Mouse (Mus musculus): ENCODE measurements around the gene Dnajc9. TPM values are rescaled to one million over a fixed set of nuclear protein-coding genes. Genes with fewer than 3 reads are reported as not detected.

Gene Dnajc9
- polyA plus RNA-seq, 2 experiments: 76.3 to 94.5 TPM

GRCm38 (mm10) chr14:20397220-20397619, 8.5 kb upstream of the Dnajc9 start:
- Histone ChIP-seq H3K4me3 (ENCODE audit: insufficient read depth in 1 of 2, low read depth in 2 of 2, low read length in 2 of 2) (no peak overlapping the region), H3K9me3 (ENCODE audit: control insufficient read depth, low read length) (no peaks in the 10 kb centered on the region), H3K36me3 (replicated peaks; ENCODE audit: control insufficient read depth, insufficient read depth, low read depth) (no peaks in the 10 kb centered on the region), H3K4me2 (ENCODE audit: low read depth) (no peak overlapping the region), H3K9ac (replicated peaks) (no peak overlapping the region), H3K27me3 (ENCODE audit: control insufficient read depth, insufficient read depth, low read length) (no peaks in the 10 kb centered on the region), H3K27ac (no peak overlapping the region), H3K4me1 (replicated peaks; ENCODE audit: control insufficient read depth in 2 of 2, insufficient read depth in 2 of 2, low read length in 1 of 2) (peaks cover 6 to 7% of the 10 kb centered on the region in 2 experiments; a peak in 3 of 4 replicates)
- TF ChIP-seq CTCF (IDR thresholded peaks at IDR 0.05; ENCODE audit: low read depth) (no peak), EP300 (IDR thresholded peaks at IDR 0.05; ENCODE audit: low read depth) (no peak)
- no peak for DNase-seq (ENCODE audit: low read depth in 3 of 3, low spot score in 3 of 3)
- ATAC-seq (ENCODE audit: insufficient read depth): no peak
- WGBS (ENCODE audit: insufficient replicate concordance): 73% methylated on average over 9 of the region's 9 CpGs

- Histone ChIP-seq H3K27ac (peak within 1 kb of the TSS; percentile 41), H3K27me3 (ENCODE audit: control insufficient read depth, insufficient read depth, low read length) (no peaks in the 10 kb centered on the region), H3K36me3 (replicated peaks; ENCODE audit: control insufficient read depth, insufficient read depth, low read depth) (peaks cover 9% of the 10 kb centered on the region), H3K9me3 (ENCODE audit: control insufficient read depth, low read length) (no peaks in the 10 kb centered on the region), H3K4me1 (replicated peaks; ENCODE audit: control insufficient read depth in 2 of 2, insufficient read depth in 2 of 2, low read length in 1 of 2) (peaks cover 8 to 12% of the 10 kb centered on the region in 2 experiments), H3K4me3 (ENCODE audit: insufficient read depth in 1 of 2, low read depth in 2 of 2, low read length in 2 of 2) (peak within 1 kb of the TSS; percentile 84 to 88), H3K4me2 (ENCODE audit: low read depth) (peak within 1 kb of the TSS; percentile 83), H3K9ac (replicated peaks) (peak within 1 kb of the TSS; percentile 92)
- ATAC-seq (ENCODE audit: insufficient read depth) (peak; percentile 88), DNase-seq (ENCODE audit: low read depth in 3 of 3, low spot score in 3 of 3) (peak; percentile 95 to 96 (median 95))
- under 1% methylated on average over 68 of the region's 68 CpGs for WGBS (ENCODE audit: insufficient replicate concordance)
- TF ChIP-seq EP300 (IDR thresholded peaks at IDR 0.05; ENCODE audit: low read depth): peak; percentile 47; the same call in 1 of the 2 replicates
- peak; percentile 90 for TF ChIP-seq CTCF (IDR thresholded peaks at IDR 0.05; ENCODE audit: low read depth)
Observed at GRCm38 (mm10) chr14:20393205-20393913, 4.6 kb upstream of the Dnajc9 start, which contains the start of gene Mrps16. Gene Mrps16, minus strand, starts transcription at chr14:20393634.

- Histone ChIP-seq H3K27ac (no peak overlapping the region), H3K9me3 (ENCODE audit: control insufficient read depth, low read length) (no peaks in the 10 kb centered on the region), H3K4me2 (ENCODE audit: low read depth) (peak overlapping the region; percentile 83), H3K9ac (replicated peaks) (no peak overlapping the region), H3K36me3 (replicated peaks; ENCODE audit: control insufficient read depth, insufficient read depth, low read depth) (peaks cover 12% of the 10 kb centered on the region), H3K27me3 (ENCODE audit: control insufficient read depth, insufficient read depth, low read length) (no peaks in the 10 kb centered on the region), H3K4me1 (replicated peaks; ENCODE audit: control insufficient read depth in 2 of 2, insufficient read depth in 2 of 2, low read length in 1 of 2) (peaks cover 13 to 18% of the 10 kb centered on the region in 2 experiments), H3K4me3 (ENCODE audit: insufficient read depth in 1 of 2, low read depth in 2 of 2, low read length in 2 of 2) (peak overlapping the region in 1 of 2 experiments; percentile 84; a peak in 2 of 4 replicates)
- no peak for TF ChIP-seq CTCF (IDR thresholded peaks at IDR 0.05; ENCODE audit: low read depth)
- no peak for ATAC-seq (ENCODE audit: insufficient read depth)
- DNase-seq (ENCODE audit: low read depth in 3 of 3, low spot score in 3 of 3): peak in 1 of 3 experiments; percentile 24
- 30% methylated on average over 4 of the region's 4 CpGs for WGBS (ENCODE audit: insufficient replicate concordance)
Observed at GRCm38 (mm10) chr14:20392326-20392725, 3.6 kb upstream of the Dnajc9 start.

- no peaks in the 10 kb centered on the region for H3K9me3 ChIP-seq (ENCODE audit: control insufficient read depth, low read length)
- DNase-seq (ENCODE audit: low read depth in 3 of 3, low spot score in 3 of 3) (no peak), ATAC-seq (ENCODE audit: insufficient read depth) (no peak)
- H3K27me3 ChIP-seq (ENCODE audit: control insufficient read depth, insufficient read depth, low read length): no peaks in the 10 kb centered on the region
- H3K4me2 ChIP-seq (ENCODE audit: low read depth): peak overlapping the region; percentile 96
- H3K4me1 ChIP-seq (replicated peaks; ENCODE audit: control insufficient read depth in 2 of 2, insufficient read depth in 2 of 2, low read length in 1 of 2): peaks cover 24 to 26% of the 10 kb centered on the region in 2 experiments
- peaks cover 37% of the 10 kb centered on the region for H3K36me3 ChIP-seq (replicated peaks; ENCODE audit: control insufficient read depth, insufficient read depth, low read depth)
- TF ChIP-seq EP300 (IDR thresholded peaks at IDR 0.05; ENCODE audit: low read depth) (no peak), CTCF (IDR thresholded peaks at IDR 0.05; ENCODE audit: low read depth) (no peak)
- peak overlapping the region; percentile 67 for H3K9ac ChIP-seq (replicated peaks)
- peak overlapping the region in 1 of 2 experiments; percentile 93; a peak in 2 of 4 replicates for H3K4me3 ChIP-seq (ENCODE audit: insufficient read depth in 1 of 2, low read depth in 2 of 2, low read length in 2 of 2)
- peak overlapping the region; percentile 75; the same call in 1 of the 2 replicates for H3K27ac ChIP-seq
- WGBS (ENCODE audit: insufficient replicate concordance): 76% methylated on average over 8 of the region's 8 CpGs
Observed at GRCm38 (mm10) chr14:20389446-20390079, 853 bp upstream of the Dnajc9 start.
